Mouse (Mus musculus): ENCODE data around the gene Tha1. TPM values are rescaled to one million over a fixed set of nuclear protein-coding genes. Genes with fewer than 3 reads are reported as not detected.
"Not testable (repeated sequence)": the region's sequence is repeated elsewhere in the genome, so short reads cannot be mapped to it uniquely, and the experiment has no call there.

Gene Tha1
- total RNA-seq, 1 experiment from 2014 or later, result 5.4 TPM

DNA sequence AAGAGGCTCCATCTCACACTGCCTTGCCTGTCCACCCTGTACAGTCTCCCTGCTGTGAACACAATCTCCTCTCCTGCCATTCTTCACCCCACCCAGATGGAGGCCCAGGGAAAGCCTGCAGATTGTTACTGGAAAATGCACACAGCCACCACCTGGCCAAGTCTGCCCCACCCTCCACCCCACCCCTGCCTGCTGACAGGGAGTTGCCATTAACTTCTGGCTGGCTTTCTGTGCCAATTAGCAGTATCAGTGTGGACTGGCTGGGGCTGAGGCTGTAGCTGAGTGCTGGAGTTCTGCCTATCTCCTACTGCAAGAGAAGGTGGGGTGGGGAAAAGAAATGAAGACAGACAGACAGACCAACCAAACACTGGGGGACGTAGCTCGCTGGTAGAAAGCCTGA is 34.7 kb downstream of the Tha1 start:
- ATAC-seq (replicated peaks in 1 of 2; ENCODE audit: insufficient read depth in 1 of 2, low FRiP score in 2 of 2, low TSS enrichment in 1 of 2, low read depth in 1 of 2, poor library complexity in 2 of 2, severe bottlenecking in 2 of 2), result peak; percentile 40 to 46; a peak in 2 of 4 replicates

DNA sequence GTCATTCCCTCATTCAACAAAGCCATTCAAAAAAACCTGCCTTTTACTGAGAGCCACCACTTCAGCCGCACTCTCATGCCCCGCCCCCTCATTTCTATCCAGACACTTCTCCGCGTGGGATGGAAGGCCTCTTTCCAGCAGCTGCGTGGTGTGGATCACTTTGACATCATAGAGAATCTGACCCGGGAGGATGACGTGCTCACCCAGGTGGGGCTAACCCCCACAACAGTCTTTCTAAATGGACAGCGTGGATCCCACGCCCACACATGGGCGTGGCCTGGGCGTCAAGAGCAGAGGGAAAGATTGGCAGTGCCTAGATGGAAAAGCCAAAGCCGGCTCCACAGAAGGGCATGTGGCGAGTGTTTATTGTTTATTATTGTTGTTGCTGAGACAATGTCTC is 37.0 kb downstream of the Tha1 start:
- ATAC-seq (replicated peaks in 1 of 2; ENCODE audit: insufficient read depth in 1 of 2, low FRiP score in 2 of 2, low TSS enrichment in 1 of 2, low read depth in 1 of 2, poor library complexity in 2 of 2, severe bottlenecking in 2 of 2), result no peak

DNA sequence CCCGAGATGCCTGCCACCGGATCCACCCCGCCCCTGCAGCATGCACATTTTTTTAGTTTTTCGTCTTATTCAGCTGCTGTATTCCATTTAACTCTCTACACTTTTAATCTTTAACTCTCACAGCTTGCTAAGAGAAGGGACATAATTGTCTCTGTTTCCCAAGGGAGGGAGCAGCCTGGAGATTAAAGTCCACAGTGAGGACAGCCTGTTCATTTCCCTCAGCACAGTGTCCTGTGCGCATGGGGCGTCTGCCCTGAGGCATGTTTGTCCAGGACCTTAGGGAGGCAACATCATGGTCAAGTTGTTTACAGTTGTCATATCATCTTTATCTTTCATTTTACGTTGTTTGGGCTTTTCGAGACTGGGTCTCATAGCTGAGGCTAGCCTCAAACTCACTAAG is 39.2 kb downstream of the Tha1 start:
- no peak for ATAC-seq (replicated peaks in 1 of 2; ENCODE audit: insufficient read depth in 1 of 2, low FRiP score in 2 of 2, low TSS enrichment in 1 of 2, low read depth in 1 of 2, poor library complexity in 2 of 2, severe bottlenecking in 2 of 2)

DNA sequence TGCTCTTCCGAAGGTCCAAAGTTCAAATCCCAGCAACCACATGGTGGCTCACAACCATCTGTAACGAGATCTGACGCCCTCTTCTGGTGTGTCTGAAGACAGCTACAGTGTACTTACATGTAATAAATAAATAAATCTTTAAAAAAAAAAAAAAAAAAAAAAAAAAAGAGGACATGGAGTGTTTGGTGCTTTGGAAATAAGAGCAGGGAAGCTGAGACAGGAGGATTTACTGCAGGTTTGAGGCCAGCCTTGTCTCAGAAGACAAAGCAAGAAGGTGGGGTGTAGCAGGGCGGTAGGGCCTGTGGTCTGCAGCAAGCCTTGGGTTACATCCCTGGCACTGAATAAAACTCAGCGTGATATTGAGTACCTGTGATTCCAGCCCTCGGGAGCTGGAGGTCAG is 39.8 kb downstream of the Tha1 start:
- ATAC-seq (replicated peaks in 1 of 2; ENCODE audit: insufficient read depth in 1 of 2, low FRiP score in 2 of 2, low TSS enrichment in 1 of 2, low read depth in 1 of 2, poor library complexity in 2 of 2, severe bottlenecking in 2 of 2), result not testable (repeated sequence)

DNA sequence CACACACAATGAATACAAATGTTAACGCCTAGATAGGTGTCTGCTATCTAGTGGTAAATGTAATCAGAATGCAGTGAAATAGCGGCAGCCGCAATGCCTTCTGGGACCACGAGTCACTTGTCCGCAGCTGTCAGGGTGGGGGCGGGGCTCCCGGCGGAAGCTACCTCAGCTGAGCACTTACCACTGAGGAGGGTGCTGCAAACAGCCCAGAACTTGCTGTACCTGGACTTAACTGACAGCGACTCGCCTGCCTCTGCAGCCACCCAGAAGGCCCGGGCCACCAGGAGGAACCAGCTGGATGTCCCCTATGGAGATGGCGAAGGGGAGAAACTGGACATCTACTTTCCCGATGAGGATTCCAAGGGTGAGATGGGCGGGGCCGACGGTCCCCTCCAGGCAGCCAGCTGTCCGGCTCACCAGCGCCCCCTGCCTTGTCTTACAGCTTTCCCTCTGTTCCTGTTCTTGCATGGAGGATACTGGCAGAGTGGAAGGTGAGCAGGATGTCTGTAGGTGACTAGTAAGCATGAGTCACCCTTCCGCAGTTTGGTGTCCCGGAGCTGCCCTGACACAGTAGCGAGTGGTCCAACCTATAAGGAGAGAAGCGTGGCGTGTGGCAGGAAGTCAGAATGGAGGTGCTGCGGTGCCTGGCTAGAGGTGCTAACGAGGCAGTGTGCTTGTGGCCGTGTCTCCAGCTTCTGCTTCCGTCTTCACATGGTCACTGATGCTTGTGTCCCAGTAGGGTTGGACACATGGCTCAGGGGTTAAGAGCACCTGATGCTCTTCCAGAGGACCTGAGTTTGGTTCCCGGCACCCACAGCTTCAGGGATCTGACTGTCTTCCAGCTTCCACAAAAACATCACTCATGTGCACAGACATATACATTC is 41.0 kb downstream of the Tha1 start:
- peak; percentile 87 to 88 for ATAC-seq (replicated peaks in 1 of 2; ENCODE audit: insufficient read depth in 1 of 2, low FRiP score in 2 of 2, low TSS enrichment in 1 of 2, low read depth in 1 of 2, poor library complexity in 2 of 2, severe bottlenecking in 2 of 2)

DNA sequence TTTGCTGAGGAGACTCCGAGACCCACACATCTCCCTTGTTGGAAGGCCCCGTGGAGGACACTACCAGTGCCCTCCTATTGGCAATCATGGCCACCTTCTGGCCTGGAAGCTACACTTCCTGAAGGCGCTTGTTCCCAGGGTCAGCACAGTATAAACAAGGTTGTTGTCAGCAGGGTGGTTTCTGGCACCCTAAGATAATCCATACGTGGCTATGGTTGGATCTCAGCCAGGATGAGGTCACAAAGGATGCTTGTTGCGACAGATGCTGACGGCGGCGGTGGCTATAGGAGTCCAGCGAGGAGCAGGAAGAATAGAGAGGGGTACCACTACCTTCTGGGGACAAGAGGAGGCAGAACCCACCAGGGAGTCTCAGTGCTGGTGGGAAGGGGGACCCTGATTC is 42.9 kb downstream of the Tha1 start:
- ATAC-seq (replicated peaks in 1 of 2; ENCODE audit: insufficient read depth in 1 of 2, low FRiP score in 2 of 2, low TSS enrichment in 1 of 2, low read depth in 1 of 2, poor library complexity in 2 of 2, severe bottlenecking in 2 of 2), result no peak

DNA sequence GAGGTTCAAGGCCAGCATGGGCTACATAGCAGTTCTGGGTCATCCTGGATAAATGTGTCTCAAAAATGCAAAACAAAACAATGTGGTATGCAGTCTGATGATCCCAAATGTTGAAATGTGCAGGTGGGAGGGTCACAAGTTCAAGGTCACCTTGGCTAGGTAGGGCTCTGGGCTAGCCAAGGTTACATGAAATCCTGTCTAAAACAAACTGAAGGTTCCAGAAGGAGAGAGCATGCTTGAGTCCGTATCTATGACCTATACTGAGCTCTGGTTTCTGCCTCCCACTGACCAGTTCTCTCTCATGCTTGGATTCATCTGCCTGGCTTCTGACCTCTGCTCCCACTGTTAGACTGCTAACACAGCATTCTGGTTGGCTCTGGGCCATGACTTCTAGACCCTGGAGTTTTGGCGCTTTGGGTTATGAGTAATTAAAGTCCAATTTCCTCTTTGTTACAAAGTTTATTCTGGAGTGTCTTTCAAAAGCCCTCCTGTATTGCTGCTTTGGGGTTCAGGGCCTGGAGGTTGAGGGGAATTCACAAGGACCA is 43.5 kb downstream of the Tha1 start:
- no peak for ATAC-seq (replicated peaks in 1 of 2; ENCODE audit: insufficient read depth in 1 of 2, low FRiP score in 2 of 2, low TSS enrichment in 1 of 2, low read depth in 1 of 2, poor library complexity in 2 of 2, severe bottlenecking in 2 of 2)

DNA sequence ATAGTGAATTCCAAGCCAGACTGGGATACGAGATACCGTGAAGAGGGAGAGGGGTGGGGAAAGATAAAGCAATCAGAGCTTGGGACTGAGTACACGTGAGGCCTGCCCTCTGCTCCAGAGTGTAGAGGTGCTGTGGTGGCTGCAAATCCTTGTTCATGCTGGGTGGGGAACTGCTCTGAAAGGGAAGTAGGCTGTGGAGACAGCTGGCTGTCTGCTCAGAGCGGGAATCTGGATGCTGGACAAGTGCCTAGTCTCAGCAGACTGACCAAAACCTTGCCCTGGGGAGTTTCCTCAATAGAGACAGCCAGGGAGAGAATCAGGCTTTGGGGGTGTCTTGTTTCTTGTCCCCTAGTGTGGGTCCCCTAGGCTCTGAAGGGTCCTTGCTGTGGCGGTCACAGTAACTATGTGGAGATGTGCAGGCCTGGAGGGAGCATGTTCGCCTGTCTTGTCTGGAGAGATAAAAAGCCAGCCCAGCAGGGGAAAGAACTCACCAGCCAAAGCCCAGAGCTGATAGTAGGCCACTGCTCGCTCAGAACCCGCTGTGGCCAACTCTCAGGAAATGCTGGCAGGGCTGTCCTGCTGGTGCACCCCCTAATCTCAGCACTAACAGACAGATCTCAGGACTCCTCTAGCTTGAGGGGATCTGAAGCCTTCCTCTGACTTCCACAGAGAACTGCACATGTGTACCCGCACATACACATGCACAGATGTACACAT is 44.2 kb downstream of the Tha1 start:
- ATAC-seq (replicated peaks in 1 of 2; ENCODE audit: insufficient read depth in 1 of 2, low FRiP score in 2 of 2, low TSS enrichment in 1 of 2, low read depth in 1 of 2, poor library complexity in 2 of 2, severe bottlenecking in 2 of 2), result no peak

DNA sequence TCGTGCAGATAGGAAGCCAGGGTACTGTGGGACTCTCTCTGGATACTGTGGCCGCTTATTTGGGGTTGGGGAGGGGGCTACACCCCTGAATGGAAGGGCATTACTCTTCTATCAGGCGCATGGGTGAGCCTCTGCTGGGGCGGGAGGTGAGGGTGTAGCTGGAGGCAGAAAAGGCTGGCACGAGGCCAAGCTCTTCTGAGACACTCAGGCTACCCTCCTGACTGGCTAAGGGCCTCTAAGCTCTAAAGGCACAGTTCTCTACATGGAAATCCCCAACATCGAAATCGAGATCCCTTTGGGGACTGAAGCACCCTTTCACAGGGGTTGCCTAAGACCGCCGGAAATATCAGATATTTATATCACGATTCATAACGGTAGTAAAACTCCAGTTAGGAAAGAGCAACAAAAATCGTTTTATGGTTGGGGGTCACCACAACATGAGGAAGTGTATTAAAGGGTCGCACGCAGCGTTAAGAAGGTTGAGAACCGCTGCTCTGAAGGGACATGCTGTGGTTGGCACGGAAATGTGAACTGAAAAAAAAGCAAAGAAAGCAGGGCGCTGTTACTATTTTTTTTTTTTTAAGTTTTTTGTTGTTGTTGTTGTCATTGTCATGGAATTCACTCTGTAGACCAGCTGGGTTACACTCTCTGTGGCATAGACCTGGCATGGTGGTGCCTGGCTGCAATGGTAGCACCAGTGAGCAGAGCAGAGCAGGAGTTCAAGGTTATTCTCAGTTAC is 45.0 kb downstream of the Tha1 start:
- no peak for ATAC-seq (replicated peaks in 1 of 2; ENCODE audit: insufficient read depth in 1 of 2, low FRiP score in 2 of 2, low TSS enrichment in 1 of 2, low read depth in 1 of 2, poor library complexity in 2 of 2, severe bottlenecking in 2 of 2)

DNA sequence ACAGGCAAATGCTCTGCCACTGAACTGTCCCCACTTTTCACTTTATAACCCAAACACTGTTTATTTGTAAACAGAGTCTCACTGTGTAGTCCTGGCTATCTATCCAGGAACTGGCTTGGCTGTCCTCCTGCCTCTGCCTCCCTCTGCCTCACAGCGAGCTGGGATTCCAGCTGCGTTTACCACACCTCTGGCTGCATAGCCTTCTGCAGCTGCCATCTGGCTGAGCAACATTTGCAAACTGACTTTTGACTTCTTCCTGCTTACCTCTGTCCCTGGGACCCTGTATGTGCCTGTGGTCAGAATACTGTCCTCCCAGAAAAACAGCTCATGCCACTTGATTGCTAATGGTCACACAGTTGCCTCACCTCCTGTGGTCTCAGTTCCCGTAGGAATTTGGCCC is 45.9 kb downstream of the Tha1 start:
- ATAC-seq (replicated peaks in 1 of 2; ENCODE audit: insufficient read depth in 1 of 2, low FRiP score in 2 of 2, low TSS enrichment in 1 of 2, low read depth in 1 of 2, poor library complexity in 2 of 2, severe bottlenecking in 2 of 2), result no peak

DNA sequence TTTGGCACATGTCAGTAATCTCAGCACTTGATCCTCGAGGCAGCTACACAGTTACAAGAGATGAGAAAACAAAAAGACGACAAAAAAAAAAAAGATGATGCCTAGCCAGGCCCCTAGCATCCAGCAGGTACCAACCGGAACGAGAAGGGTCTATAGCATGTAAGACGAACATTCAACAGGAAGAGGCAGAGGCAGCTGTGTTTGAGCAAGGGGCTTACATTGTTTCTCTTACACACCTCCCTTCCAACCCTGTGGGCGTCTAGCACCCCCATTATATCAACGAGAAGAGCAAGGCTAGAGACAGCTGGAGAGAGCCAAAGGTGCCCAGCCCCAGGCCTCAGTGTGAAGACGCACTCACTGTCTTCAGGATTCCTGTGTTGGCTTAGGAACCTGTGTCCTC is 46.4 kb downstream of the Tha1 start:
- no peak for ATAC-seq (replicated peaks in 1 of 2; ENCODE audit: insufficient read depth in 1 of 2, low FRiP score in 2 of 2, low TSS enrichment in 1 of 2, low read depth in 1 of 2, poor library complexity in 2 of 2, severe bottlenecking in 2 of 2)

DNA sequence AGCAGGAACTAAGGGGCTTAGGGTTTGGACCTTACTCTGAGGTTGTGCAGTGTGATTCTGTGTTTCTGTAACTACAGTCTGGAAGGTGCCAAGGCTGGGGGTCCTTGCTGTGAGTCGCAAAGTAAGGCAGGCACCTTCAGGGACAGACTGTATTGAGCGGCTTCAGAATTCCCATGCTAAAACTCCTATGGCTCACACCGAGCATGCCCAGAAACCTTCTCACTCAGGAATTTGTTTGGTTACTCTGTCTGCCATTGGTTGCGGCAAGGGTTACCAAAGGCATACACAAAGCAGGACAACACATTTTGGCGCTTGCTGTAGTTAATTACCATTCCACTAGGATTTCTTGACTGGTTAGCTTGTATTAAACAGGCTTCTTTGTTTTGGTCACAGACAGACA is 47.1 kb downstream of the Tha1 start:
- ATAC-seq (replicated peaks in 1 of 2; ENCODE audit: insufficient read depth in 1 of 2, low FRiP score in 2 of 2, low TSS enrichment in 1 of 2, low read depth in 1 of 2, poor library complexity in 2 of 2, severe bottlenecking in 2 of 2), result no peak

DNA sequence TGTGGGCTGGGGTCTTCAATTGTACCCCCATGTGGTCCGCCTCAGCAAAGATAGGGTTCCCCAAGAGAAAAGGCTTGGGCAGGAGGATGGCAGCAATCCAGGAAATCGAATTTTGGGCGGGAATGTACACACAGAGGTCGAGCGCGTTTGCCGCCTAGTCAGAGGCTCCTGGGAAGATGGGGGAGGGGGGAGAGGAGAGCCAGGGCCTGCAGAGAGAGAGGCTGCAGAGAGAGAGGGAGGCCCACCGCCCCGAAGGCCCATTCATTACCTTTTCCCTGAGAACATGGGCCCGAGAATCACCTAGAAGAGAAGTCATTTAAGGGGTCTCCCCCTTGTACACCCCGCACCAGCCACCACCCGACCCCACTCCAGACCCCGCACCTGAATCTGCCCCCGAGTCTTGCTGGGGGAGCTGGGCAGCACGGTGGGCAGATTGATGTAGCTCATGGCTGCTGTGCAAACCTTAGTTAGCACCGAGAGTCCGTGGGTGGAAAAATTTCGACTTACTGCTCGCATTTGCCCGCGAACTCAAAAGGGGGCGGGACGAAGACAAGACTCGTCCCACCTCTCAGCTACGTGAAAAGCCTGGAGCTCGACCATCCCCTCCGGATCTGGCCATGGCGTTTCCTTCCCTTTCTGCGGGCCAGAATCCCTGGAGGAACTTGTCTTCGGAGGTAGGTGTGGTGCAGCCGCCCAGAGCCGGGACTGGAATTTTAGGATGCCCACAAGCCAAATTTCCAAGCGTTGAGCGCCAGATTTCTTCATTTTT is 47.8 kb downstream of the Tha1 start, which contains the start of the genes Afmid and Tk1:
Gene Afmid, plus strand, starts transcription at position 592 of the 769 bp plus-strand sequence.
Gene Tk1, minus strand, starts transcription at position 760 of the 769 bp plus-strand sequence.
- ATAC-seq (replicated peaks in 1 of 2; ENCODE audit: insufficient read depth in 1 of 2, low FRiP score in 2 of 2, low TSS enrichment in 1 of 2, low read depth in 1 of 2, poor library complexity in 2 of 2, severe bottlenecking in 2 of 2), result peak; percentile 29 to 51

DNA sequence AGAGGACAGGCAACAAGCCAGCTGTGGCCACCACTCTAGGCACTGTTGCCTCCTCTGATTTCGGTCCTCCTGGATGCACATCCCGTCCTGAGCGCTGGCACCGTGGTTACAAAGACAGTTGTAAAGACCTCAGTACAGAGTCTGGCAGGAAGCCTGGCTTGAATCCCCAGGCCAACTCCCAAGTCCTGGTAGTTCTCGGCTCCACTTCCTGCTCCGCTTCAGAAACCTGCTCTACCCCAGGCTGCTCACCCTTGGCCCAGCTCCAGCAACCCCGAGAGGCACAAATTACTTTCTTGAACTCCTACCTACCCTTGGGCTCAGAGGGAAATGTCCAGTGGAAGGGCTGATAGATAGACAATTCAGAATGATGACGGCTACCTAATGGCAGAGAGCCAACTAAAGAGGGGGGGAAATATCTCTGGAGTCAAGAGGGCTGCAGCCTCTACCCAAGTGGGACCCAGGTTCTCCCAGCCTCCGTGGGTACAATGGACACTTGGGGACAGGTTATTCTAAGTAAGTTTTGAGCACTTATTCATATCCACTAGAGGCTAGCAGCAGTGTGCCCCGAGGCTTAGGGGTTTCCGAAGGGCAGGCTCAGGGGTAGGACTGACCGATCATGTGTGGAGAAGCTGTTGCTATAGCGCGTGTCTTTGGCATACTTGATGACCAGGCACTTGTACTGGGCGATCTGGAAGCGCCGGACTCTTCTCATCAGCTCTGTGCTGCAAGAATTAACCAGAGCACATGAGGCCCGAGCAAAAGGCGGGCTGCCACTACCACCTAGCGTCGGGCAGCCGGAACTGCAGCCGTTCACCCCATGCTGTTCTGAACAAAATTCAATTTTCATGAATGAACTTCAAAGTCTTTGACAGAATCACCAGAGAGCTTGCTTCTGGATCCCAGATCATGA is 49.0 kb downstream of the Tha1 start:
- peak; percentile 60 to 67 for ATAC-seq (replicated peaks in 1 of 2; ENCODE audit: insufficient read depth in 1 of 2, low FRiP score in 2 of 2, low TSS enrichment in 1 of 2, low read depth in 1 of 2, poor library complexity in 2 of 2, severe bottlenecking in 2 of 2)

DNA sequence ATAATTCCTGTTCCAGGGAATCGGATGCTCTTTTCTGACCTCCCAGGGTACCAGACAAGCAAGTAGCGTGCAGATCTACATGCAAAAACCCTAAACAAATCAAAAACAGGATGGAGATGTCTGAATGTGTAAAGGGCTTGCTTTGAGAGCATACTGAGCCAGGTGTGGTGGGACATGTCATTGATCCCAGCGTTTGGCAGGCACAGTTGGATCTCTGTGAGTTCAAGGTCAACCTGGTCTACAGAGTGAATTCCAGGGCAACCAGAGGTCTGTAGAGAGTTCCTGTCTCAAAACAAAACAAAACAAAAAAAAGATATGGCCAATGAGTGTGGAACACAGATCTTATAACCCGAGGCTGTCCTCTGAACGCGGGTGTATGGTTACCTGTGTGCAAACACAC is 49.9 kb downstream of the Tha1 start:
- no peak for ATAC-seq (replicated peaks in 1 of 2; ENCODE audit: insufficient read depth in 1 of 2, low FRiP score in 2 of 2, low TSS enrichment in 1 of 2, low read depth in 1 of 2, poor library complexity in 2 of 2, severe bottlenecking in 2 of 2)

DNA sequence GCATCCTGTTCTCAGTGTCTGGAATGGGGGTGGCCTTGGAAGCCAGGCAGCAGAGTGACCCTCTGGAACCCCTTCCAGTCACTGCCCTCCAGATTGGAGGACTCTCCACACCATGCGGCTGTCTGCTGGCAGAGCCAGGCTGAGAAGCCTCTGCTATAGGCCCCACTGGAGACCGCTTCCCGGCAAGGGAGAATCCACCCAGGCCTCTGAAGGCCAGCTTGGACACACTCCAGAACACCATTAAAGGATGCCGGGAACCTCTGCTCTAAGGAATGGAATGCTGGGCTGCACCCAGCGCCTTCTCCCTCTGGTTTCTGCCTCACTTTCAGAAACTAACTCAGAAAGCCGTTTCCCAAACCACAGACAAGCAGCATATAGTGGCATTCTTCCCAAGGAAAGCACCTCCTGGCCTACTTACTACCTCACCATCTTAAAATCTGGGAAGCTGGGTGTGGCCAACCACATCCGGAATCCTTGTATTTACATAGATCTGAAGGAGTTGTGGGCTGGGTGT is 50.5 kb downstream of the Tha1 start:
- no peak for ATAC-seq (replicated peaks in 1 of 2; ENCODE audit: insufficient read depth in 1 of 2, low FRiP score in 2 of 2, low TSS enrichment in 1 of 2, low read depth in 1 of 2, poor library complexity in 2 of 2, severe bottlenecking in 2 of 2)

All from hematopoietic stem cell, adult 5-6 weeks (primary cell).